Mouse (Mus musculus): ENCODE measurements around the gene Immp2l. TPM values are rescaled to one million over a fixed set of nuclear protein-coding genes. Genes with fewer than 3 reads are reported as not detected.

Gene Immp2l
- total and polyA plus RNA-seq, 3 experiments = 20.1 to 30.3 (median 23.1) TPM

DNA sequence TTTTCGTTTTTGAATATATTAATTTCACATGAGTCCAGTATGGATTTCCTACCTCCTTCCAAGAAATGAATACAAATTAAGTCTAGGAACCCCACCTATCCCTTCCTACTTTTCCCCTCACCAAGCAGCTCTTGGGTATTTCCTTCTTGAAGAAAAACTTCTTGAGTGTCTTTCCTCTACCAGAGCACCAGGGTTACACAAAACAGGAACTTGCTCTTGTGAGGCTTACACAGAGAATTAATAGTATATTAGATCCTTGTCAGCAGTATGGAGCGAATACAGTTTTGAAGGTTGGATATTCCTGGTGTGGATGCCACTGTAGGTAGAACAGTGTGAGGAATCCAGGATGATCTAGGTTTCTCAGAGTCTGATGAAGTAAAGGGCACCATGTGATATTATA is 172.5 kb downstream of the Immp2l start:
- H3K4me3 ChIP-seq = no peak overlapping the region
- no peak overlapping the region for H3K27ac ChIP-seq
- no peak overlapping the region for H3K9ac ChIP-seq (ENCODE audit: low read depth, low read length)
- intact Hi-C loops (cut with DNase I) = no loop called here
- no peaks in the 10 kb centered on the region for H3K4me1 ChIP-seq (ENCODE audit: control insufficient read depth, insufficient read depth, low read length)
- H3K79me2 ChIP-seq (replicated peaks; ENCODE audit: control insufficient read depth, insufficient read depth, low read length) = no peaks in the 10 kb centered on the region
- no peaks in the 10 kb centered on the region for H3K27me3 ChIP-seq (ENCODE audit: control insufficient read depth, insufficient read depth, low read length)
- no peak for TF ChIP-seq CTCF (IDR thresholded peaks at IDR 0.05)
- no peak for TF ChIP-seq EP300 (IDR thresholded peaks at IDR 0.05; ENCODE audit: insufficient read depth, low read depth, low read length)
- no peak for TF ChIP-seq POLR2A (IDR thresholded peaks at IDR 0.05; ENCODE audit: insufficient read depth, low read depth, low read length)
- 80% methylated on average over 2 of the region's 2 CpGs for WGBS
- H3K36me3 ChIP-seq (ENCODE audit: control insufficient read depth, insufficient read depth, low read length) = no peaks in the 10 kb centered on the region
- no peak for DNase-seq

DNA sequence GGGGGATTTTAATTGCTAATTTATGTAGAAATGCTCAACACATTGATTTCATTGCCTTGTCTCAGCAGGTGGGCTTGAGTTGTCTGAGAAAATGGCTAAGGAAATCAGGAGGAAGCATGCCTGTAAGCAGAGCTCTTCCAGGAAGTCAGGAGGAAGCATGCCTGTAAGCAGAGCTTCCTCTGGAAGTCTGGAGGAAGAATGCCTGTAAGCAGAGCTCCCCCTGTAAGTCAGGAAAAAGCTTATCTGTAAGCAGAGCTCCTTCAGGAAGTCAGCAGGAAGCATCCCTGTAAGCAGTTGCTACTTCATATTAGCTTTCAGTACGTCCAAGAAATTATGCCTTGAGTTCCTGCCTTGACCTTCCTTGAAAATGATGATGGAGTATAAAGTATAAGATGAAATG is 191.3 kb downstream of the Immp2l start:
- intact Hi-C loops (cut with DNase I) = no loop called here
- TF ChIP-seq CTCF (IDR thresholded peaks at IDR 0.05) (no peak), EP300 (IDR thresholded peaks at IDR 0.05; ENCODE audit: insufficient read depth, low read depth, low read length) (no peak), POLR2A (IDR thresholded peaks at IDR 0.05; ENCODE audit: insufficient read depth, low read depth, low read length) (no peak)
- Histone ChIP-seq H3K36me3 (ENCODE audit: control insufficient read depth, insufficient read depth, low read length) (no peaks in the 10 kb centered on the region), H3K27ac (no peak overlapping the region), H3K4me3 (no peak overlapping the region), H3K27me3 (ENCODE audit: control insufficient read depth, insufficient read depth, low read length) (no peaks in the 10 kb centered on the region), H3K4me1 (ENCODE audit: control insufficient read depth, insufficient read depth, low read length) (no peaks in the 10 kb centered on the region), H3K79me2 (replicated peaks; ENCODE audit: control insufficient read depth, insufficient read depth, low read length) (no peaks in the 10 kb centered on the region), H3K9ac (ENCODE audit: low read depth, low read length) (no peak overlapping the region)
- DNase-seq = no peak
- 26% methylated on average over 1 of the region's 1 CpGs for WGBS

DNA sequence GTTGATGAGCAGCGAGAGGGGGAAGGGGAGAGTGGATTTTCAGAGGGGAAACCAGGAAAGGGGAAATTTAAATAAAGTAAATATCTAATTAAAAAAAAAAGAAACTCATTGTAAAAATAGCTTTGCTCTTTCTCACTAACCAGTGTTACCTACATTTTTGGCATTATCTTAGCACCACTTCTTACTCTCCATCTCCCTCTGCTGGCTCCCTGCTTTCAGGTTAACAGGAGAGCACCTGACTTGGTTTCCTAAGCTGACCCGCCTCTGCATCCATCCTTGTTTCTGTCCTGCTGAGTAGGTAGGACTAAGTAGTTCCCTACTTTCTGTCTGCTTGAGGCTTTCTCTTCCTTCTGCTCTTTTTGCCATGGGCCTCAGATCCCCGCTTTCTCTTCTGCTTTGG is 198.0 kb downstream of the Immp2l start:
- 74% methylated on average over 3 of the region's 3 CpGs for WGBS

DNA sequence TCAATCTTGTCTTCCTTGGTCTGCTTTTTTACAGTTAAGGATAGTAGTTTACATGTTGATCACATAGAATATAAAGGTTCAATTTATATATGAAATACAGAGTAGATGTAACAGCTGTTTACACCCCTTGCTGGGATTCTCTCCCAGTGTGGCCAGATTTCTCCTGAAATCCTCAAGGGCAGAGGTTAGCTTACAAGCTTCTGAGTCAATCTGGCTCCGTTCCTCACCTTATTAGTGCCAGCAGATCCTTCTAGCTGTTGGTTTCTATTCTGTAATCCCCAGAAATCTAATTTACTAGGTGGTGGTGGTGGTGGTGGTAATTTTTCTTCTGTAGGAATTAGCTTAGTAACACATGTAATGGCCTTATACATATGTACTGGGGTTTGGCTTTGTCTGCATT is 199.8 kb downstream of the Immp2l start:
- H3K9ac ChIP-seq (ENCODE audit: low read depth, low read length) = no peak overlapping the region
- no peak for DNase-seq
- H3K4me3 ChIP-seq = no peak overlapping the region
- TF ChIP-seq CTCF (IDR thresholded peaks at IDR 0.05) (no peak), EP300 (IDR thresholded peaks at IDR 0.05; ENCODE audit: insufficient read depth, low read depth, low read length) (no peak), POLR2A (IDR thresholded peaks at IDR 0.05; ENCODE audit: insufficient read depth, low read depth, low read length) (no peak)
- WGBS = 80% methylated on average over 1 of the region's 1 CpGs
- intact Hi-C loops (cut with DNase I) = no loop called here
- no peaks in the 10 kb centered on the region for H3K36me3 ChIP-seq (ENCODE audit: control insufficient read depth, insufficient read depth, low read length)
- H3K27me3 ChIP-seq (ENCODE audit: control insufficient read depth, insufficient read depth, low read length) = no peaks in the 10 kb centered on the region
- no peaks in the 10 kb centered on the region for H3K79me2 ChIP-seq (replicated peaks; ENCODE audit: control insufficient read depth, insufficient read depth, low read length)
- H3K27ac ChIP-seq = no peak overlapping the region
- H3K4me1 ChIP-seq (ENCODE audit: control insufficient read depth, insufficient read depth, low read length) = no peaks in the 10 kb centered on the region

More for the DNA sequence above, 198.0 kb downstream of the Immp2l start:
- Histone ChIP-seq H3K79me2 (replicated peaks; ENCODE audit: control insufficient read depth, insufficient read depth, low read length) (no peaks in the 10 kb centered on the region), H3K27me3 (ENCODE audit: control insufficient read depth, insufficient read depth, low read length) (no peaks in the 10 kb centered on the region), H3K36me3 (ENCODE audit: control insufficient read depth, insufficient read depth, low read length) (no peaks in the 10 kb centered on the region), H3K4me3 (no peak overlapping the region), H3K27ac (no peak overlapping the region), H3K4me1 (ENCODE audit: control insufficient read depth, insufficient read depth, low read length) (no peaks in the 10 kb centered on the region), H3K9ac (ENCODE audit: low read depth, low read length) (no peak overlapping the region)
- no peak for TF ChIP-seq EP300 (IDR thresholded peaks at IDR 0.05; ENCODE audit: insufficient read depth, low read depth, low read length)
- peak; percentile 46 for TF ChIP-seq CTCF (IDR thresholded peaks at IDR 0.05)
- DNase-seq = no peak
- intact Hi-C loops (cut with DNase I) = no loop called here

DNA sequence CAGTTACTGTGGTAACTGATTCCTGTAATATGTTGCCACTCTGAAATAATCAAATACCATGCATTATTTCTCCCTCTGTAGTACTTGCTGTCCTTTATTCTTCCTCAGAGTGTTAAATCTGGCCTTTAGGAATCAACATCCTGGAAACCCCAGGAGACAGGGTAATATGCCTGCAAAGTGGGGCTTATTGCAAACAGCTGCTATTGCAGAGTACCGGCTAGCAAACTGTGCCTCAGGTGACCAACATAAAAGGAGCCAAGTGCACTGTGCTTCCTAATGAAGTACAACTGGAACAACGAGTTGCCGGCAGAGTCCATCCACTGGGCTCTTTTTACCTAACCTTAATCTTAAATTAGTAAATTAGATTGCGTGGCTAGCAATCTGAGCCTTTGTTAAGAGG is 200.6 kb downstream of the Immp2l start:
- H3K27me3 ChIP-seq (ENCODE audit: control insufficient read depth, insufficient read depth, low read length) = no peaks in the 10 kb centered on the region
- WGBS = 89% methylated on average over 4 of the region's 4 CpGs
- H3K9ac ChIP-seq (ENCODE audit: low read depth, low read length) = no peak overlapping the region
- no peaks in the 10 kb centered on the region for H3K4me1 ChIP-seq (ENCODE audit: control insufficient read depth, insufficient read depth, low read length)
- H3K79me2 ChIP-seq (replicated peaks; ENCODE audit: control insufficient read depth, insufficient read depth, low read length) = no peaks in the 10 kb centered on the region
- no peak for DNase-seq
- no peaks in the 10 kb centered on the region for H3K36me3 ChIP-seq (ENCODE audit: control insufficient read depth, insufficient read depth, low read length)
- intact Hi-C loops (cut with DNase I) = no loop called here
- H3K27ac ChIP-seq = no peak overlapping the region
- no peak for TF ChIP-seq POLR2A (IDR thresholded peaks at IDR 0.05; ENCODE audit: insufficient read depth, low read depth, low read length)
- TF ChIP-seq EP300 (IDR thresholded peaks at IDR 0.05; ENCODE audit: insufficient read depth, low read depth, low read length) = no peak
- no peak for TF ChIP-seq CTCF (IDR thresholded peaks at IDR 0.05)
- H3K4me3 ChIP-seq = no peak overlapping the region

DNA sequence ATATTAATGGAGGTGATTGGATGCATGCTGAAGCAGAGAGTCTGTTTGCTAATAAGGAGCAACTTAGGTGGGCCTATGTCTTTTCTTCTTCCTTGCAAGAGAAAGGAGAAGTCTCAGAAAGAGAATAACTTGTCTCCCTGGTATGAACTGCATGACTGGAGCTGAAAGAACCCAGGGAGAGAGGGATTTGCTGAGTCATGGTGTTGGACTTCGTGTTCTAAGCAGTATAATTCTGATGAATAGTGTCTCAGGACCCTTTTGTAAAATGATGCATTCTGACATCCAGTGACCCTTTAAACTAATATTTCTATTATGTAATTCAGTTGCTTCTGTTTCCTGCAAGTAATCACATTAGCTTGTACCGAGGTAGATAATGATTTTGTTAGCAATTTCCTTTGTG is 208.1 kb downstream of the Immp2l start:
- intact Hi-C loops (cut with DNase I) = no loop called here
- H3K4me3 ChIP-seq = no peak overlapping the region
- 46% methylated on average over 2 of the region's 2 CpGs for WGBS
- no peaks in the 10 kb centered on the region for H3K36me3 ChIP-seq (ENCODE audit: control insufficient read depth, insufficient read depth, low read length)
- no peak overlapping the region for H3K9ac ChIP-seq (ENCODE audit: low read depth, low read length)
- H3K27me3 ChIP-seq (ENCODE audit: control insufficient read depth, insufficient read depth, low read length) = no peaks in the 10 kb centered on the region
- H3K27ac ChIP-seq = no peak overlapping the region
- H3K79me2 ChIP-seq (replicated peaks; ENCODE audit: control insufficient read depth, insufficient read depth, low read length) = no peaks in the 10 kb centered on the region
- no peak for DNase-seq
- H3K4me1 ChIP-seq (ENCODE audit: control insufficient read depth, insufficient read depth, low read length) = no peaks in the 10 kb centered on the region
- no peak for TF ChIP-seq CTCF (IDR thresholded peaks at IDR 0.05)
- TF ChIP-seq POLR2A (IDR thresholded peaks at IDR 0.05; ENCODE audit: insufficient read depth, low read depth, low read length) = no peak
- no peak for TF ChIP-seq EP300 (IDR thresholded peaks at IDR 0.05; ENCODE audit: insufficient read depth, low read depth, low read length)

Data from heart, adult 2 months (tissue).